In the genomic region with DNA sequence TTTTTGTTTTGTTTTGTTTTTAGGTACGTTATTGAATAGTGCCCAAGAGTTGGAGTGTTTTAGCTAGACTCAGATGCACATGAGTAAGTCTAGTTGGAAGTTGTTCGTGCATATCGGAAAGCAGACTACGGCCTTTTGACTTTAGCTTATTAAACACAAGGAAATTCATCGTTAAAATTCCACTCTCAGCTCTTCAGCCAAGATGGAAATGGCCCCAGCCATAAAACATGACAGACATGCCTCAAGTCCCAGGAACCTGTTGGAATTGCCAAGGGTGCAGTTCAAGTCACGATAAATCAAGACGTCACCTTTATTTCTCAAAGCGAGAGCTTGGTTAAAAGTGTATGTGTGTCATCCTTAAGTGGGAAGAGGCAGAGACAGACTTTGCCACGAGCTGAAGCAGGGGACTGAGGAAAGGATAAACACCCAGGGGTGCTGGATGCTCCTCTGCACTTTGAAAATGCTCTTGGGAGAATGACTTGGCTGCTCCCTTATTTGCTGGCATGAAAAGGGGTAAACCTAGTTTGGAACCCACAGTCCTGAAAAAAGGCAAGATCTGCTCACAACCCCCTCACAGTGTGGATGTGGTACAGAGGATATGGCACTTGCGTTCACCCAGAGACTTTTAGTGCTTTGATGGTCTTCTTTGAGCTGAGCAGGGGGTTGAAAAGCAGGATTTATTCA, we compare ENCODE assay signal across 20 mouse cellular contexts. TPM values are rescaled to one million over a fixed set of nuclear protein-coding genes. Genes with fewer than 3 reads are reported as not detected.
DNase-seq lines count a peak whose midpoint lies in the region; ATAC-seq and TF ChIP-seq lines count a peak whose summit lies in the region.
"Had no signal": no experiment of that assay in that cellular context is flagged by ENCODE, and none has a peak within 500 bp of the region (broad histone marks: within the 10 kb centered on the region; RNA-seq: fewer than 3 reads in every experiment).

No protein-coding gene starts in this region.

- H3K9ac ChIP-seq in heart, embryonic 11.5 days (ENCODE audit: low read depth, low read length) = no peak overlapping the region
- H3K9ac ChIP-seq in liver, embryonic 11.5 days (ENCODE audit: low read depth, low read length) = no peak overlapping the region
- no peak overlapping the region for H3K9ac ChIP-seq in liver, postnatal 0 days (replicated peaks)
- H3K9ac ChIP-seq in kidney, embryonic 16.5 days (replicated peaks; ENCODE audit: low read length) = no peak overlapping the region
- H3K9ac ChIP-seq in midbrain, embryonic 16.5 days (ENCODE audit: low read depth, low read length) = no peak overlapping the region
- H3K9ac ChIP-seq: forebrain, postnatal 0 days; liver, embryonic 15.5 days had no signal

- H3K27ac ChIP-seq in heart, embryonic 11.5 days (ENCODE audit: low read depth, low read length) = peak overlapping the region; percentile 18
- no peak overlapping the region for H3K27ac ChIP-seq in liver, embryonic 11.5 days (ENCODE audit: low read depth, low read length)
- H3K27ac ChIP-seq in liver, postnatal 0 days (ENCODE audit: low read depth) = no peak overlapping the region
- H3K27ac ChIP-seq in kidney, embryonic 16.5 days (ENCODE audit: low read length) = peak overlapping the region; percentile 43
- no peak overlapping the region for H3K27ac ChIP-seq in midbrain, embryonic 16.5 days (ENCODE audit: low read length)
- H3K27ac ChIP-seq: liver, embryonic 15.5 days; macrophage had no signal

- H3K4me1 ChIP-seq in heart, embryonic 11.5 days (ENCODE audit: control insufficient read depth, insufficient read depth, low read length) = peaks cover 14% of the 10 kb centered on the region
- H3K4me1 ChIP-seq in liver, embryonic 11.5 days (replicated peaks; ENCODE audit: control insufficient read depth, insufficient read depth, low read length) = no peaks in the 10 kb centered on the region; the same call in 1 of the 2 replicates
- H3K4me1 ChIP-seq in liver, postnatal 0 days (ENCODE audit: insufficient read depth) = no peaks in the 10 kb centered on the region
- H3K4me1 ChIP-seq in kidney, embryonic 16.5 days (ENCODE audit: insufficient read depth, low read length) = peaks cover 19% of the 10 kb centered on the region
- no peaks in the 10 kb centered on the region for H3K4me1 ChIP-seq in midbrain, embryonic 16.5 days (ENCODE audit: control insufficient read depth, insufficient read depth, low read length)
- H3K4me1 ChIP-seq: liver, embryonic 15.5 days had no signal

- TF ChIP-seq EP300 in liver, postnatal 0 days (IDR thresholded peaks at IDR 0.05; ENCODE audit: low read depth) = no peak

- no peak overlapping the region for H3K4me3 ChIP-seq in heart, embryonic 11.5 days (ENCODE audit: low read depth, low read length)
- H3K4me3 ChIP-seq in liver, embryonic 11.5 days (ENCODE audit: low read depth, low read length) = no peak overlapping the region
- no peak overlapping the region for H3K4me3 ChIP-seq in liver, postnatal 0 days (ENCODE audit: low read depth, low read length)
- no peak overlapping the region for H3K4me3 ChIP-seq in kidney, embryonic 16.5 days (ENCODE audit: low read length)
- no peak overlapping the region for H3K4me3 ChIP-seq in midbrain, embryonic 16.5 days (ENCODE audit: low read depth, low read length)
- H3K4me3 ChIP-seq: erythroblast, embryonic 14.5 days; liver, embryonic 15.5 days had no signal

- ATAC-seq in heart, embryonic 11.5 days (replicated peaks; ENCODE audit: insufficient number of reproducible peaks, low FRiP score, low TSS enrichment) = no peak
- no peak for ATAC-seq in liver, embryonic 11.5 days (replicated peaks; ENCODE audit: low FRiP score)
- ATAC-seq in liver, postnatal 0 days = no peak
- peak; percentile 58; the same call in 1 of the 2 replicates for ATAC-seq in kidney, embryonic 16.5 days (ENCODE audit: low FRiP score, low TSS enrichment)
- ATAC-seq in midbrain, embryonic 16.5 days = no peak
- ATAC-seq: activated CD4-positive, CD25-positive, alpha-beta regulatory T cell, adult 4 months; forebrain, postnatal 0 days had no signal

- no peaks in the 10 kb centered on the region for H3K36me3 ChIP-seq in heart, embryonic 11.5 days (ENCODE audit: control insufficient read depth, insufficient read depth, low read length)
- H3K36me3 ChIP-seq in liver, embryonic 11.5 days (ENCODE audit: control insufficient read depth, insufficient read depth, low read length) = no peaks in the 10 kb centered on the region
- no peaks in the 10 kb centered on the region for H3K36me3 ChIP-seq in liver, postnatal 0 days (replicated peaks; ENCODE audit: insufficient read depth, low read length)
- no peaks in the 10 kb centered on the region for H3K36me3 ChIP-seq in kidney, embryonic 16.5 days (ENCODE audit: insufficient read depth, low read length)
- H3K36me3 ChIP-seq in midbrain, embryonic 16.5 days (ENCODE audit: control insufficient read depth, insufficient read depth, low read length) = no peaks in the 10 kb centered on the region
- H3K36me3 ChIP-seq: liver, embryonic 15.5 days had no signal

- WGBS in heart, embryonic 11.5 days (ENCODE audit: insufficient replicate concordance) = 71% methylated on average over 10 of the region's 10 CpGs
- 70% methylated on average over 10 of the region's 10 CpGs for WGBS in liver, embryonic 11.5 days
- WGBS in liver, postnatal 0 days (ENCODE audit: insufficient replicate concordance) = 65% methylated on average over 10 of the region's 10 CpGs
- 17% methylated on average over 10 of the region's 10 CpGs for WGBS in kidney, embryonic 16.5 days
- WGBS in midbrain, embryonic 16.5 days = 73% methylated on average over 10 of the region's 10 CpGs

- no peaks in the 10 kb centered on the region for H3K27me3 ChIP-seq in heart, embryonic 11.5 days (ENCODE audit: control insufficient read depth, insufficient read depth, low read length)
- no peaks in the 10 kb centered on the region; the same call in 1 of the 2 replicates for H3K27me3 ChIP-seq in liver, embryonic 11.5 days (replicated peaks; ENCODE audit: control insufficient read depth, insufficient read depth, low read length)
- H3K27me3 ChIP-seq in liver, postnatal 0 days (ENCODE audit: insufficient read depth, low read length) = no peaks in the 10 kb centered on the region
- H3K27me3 ChIP-seq in kidney, embryonic 16.5 days (ENCODE audit: insufficient read depth, low read length) = no peaks in the 10 kb centered on the region
- no peaks in the 10 kb centered on the region for H3K27me3 ChIP-seq in midbrain, embryonic 16.5 days (ENCODE audit: control insufficient read depth, insufficient read depth, low read depth, low read length)
- H3K27me3 ChIP-seq: liver, embryonic 15.5 days had no signal

- no peaks in the 10 kb centered on the region for H3K9me3 ChIP-seq in heart, embryonic 11.5 days (replicated peaks; ENCODE audit: control insufficient read depth, low read length)
- no peaks in the 10 kb centered on the region for H3K9me3 ChIP-seq in liver, embryonic 11.5 days (ENCODE audit: control insufficient read depth, low read length)
- H3K9me3 ChIP-seq in liver, postnatal 0 days (ENCODE audit: low read length) = no peaks in the 10 kb centered on the region
- H3K9me3 ChIP-seq in kidney, embryonic 16.5 days (ENCODE audit: low read length) = no peaks in the 10 kb centered on the region
- no peaks in the 10 kb centered on the region for H3K9me3 ChIP-seq in midbrain, embryonic 16.5 days (replicated peaks; ENCODE audit: control insufficient read depth, low read length, poor library complexity, severe bottlenecking)
- H3K9me3 ChIP-seq: liver, embryonic 15.5 days had no signal

- H3K4me2 ChIP-seq in heart, embryonic 11.5 days = peak overlapping the region; percentile 5; the same call in 1 of the 2 replicates
- H3K4me2 ChIP-seq in liver, embryonic 11.5 days = no peak overlapping the region
- no peak overlapping the region for H3K4me2 ChIP-seq in liver, postnatal 0 days (ENCODE audit: low read depth, low read length)
- peak overlapping the region; percentile 20; the same call in 1 of the 2 replicates for H3K4me2 ChIP-seq in kidney, embryonic 16.5 days (replicated peaks; ENCODE audit: low read depth, low read length)
- no peak overlapping the region for H3K4me2 ChIP-seq in midbrain, embryonic 16.5 days (ENCODE audit: low read length)
- H3K4me2 ChIP-seq: liver, embryonic 15.5 days had no signal

- DNase-seq in heart, postnatal 4 days = no peak
- DNase-seq in liver, embryonic 11.5 days (ENCODE audit: low spot score) = peak; percentile 23
- no peak for DNase-seq in liver, postnatal 0 days
- DNase-seq in embryo, embryonic 9.5 days (ENCODE audit: extremely low spot score) = no peak
- no peak for DNase-seq in urinary bladder, postnatal 4 days (ENCODE audit: low spot score in 2 of 2)
- DNase-seq: adrenal gland, postnatal 36 days; cerebellum, postnatal 10 days; forebrain, postnatal 0 days; left cerebral cortex, postnatal 4 days; right cerebral cortex, adult 18-20 months; spleen, adult 18-20 months; thymus, postnatal 14 days had no signal

- no peak for TF ChIP-seq CTCF in liver, postnatal 0 days (IDR thresholded peaks at IDR 0.05; ENCODE audit: low read depth)

RNA-seq across cellular contexts. Expression of gene Itgb6, which starts 6.6 kb away (rescaled TPM):
- 0.20 TPM in 1 of 2 replicates, not detected in the other for polyA plus RNA-seq in heart, embryonic 11.5 days (2014; fragmentation: Nextera tagmentation; extraction: Ambion mirVana)
- 1 to 10 TPM; 5.8 to 6.0 TPM for total RNA-seq in heart, postnatal 4 days (2021)
- 0.23 and 0.34 TPM in 2 replicates for polyA plus RNA-seq in liver, embryonic 11.5 days (2014; fragmentation: Nextera tagmentation; extraction: Ambion mirVana)
- 0.06 and 0.07 TPM in 2 replicates for polyA plus RNA-seq in liver, postnatal 0 days (2015; fragmentation: Nextera tagmentation; extraction: Ambion mirVana)
- polyA plus RNA-seq in kidney, embryonic 16.5 days (2015; fragmentation: Nextera tagmentation; extraction: Ambion mirVana) = 25.6 and 26.6 TPM in 2 replicates
- polyA plus RNA-seq in midbrain, embryonic 16.5 days (2015; fragmentation: Nextera tagmentation; extraction: Ambion mirVana) = 0.12 TPM in 1 of 2 replicates, not detected in the other
- total RNA-seq: adrenal gland, postnatal 36 days; left cerebral cortex, postnatal 4 days had no signal
- polyA plus RNA-seq: erythroblast, embryonic 14.5 days; forebrain, postnatal 0 days; macrophage; midbrain, embryonic 14.5 days had no signal

Comparison
In these comparisons a context has a peak if more than half of its experiments do, and no peak if none do; other contexts are left out.
1. H3K27ac ChIP-seq: peak in heart, embryonic 11.5 days (single experiment) and kidney, embryonic 16.5 days (single experiment); none in liver, embryonic 11.5 days (single experiment), liver, postnatal 0 days (single experiment) and midbrain, embryonic 16.5 days (single experiment).
2. H3K4me2 ChIP-seq: peak in heart, embryonic 11.5 days (single experiment) and kidney, embryonic 16.5 days (single experiment); none in liver, embryonic 11.5 days (single experiment), liver, postnatal 0 days (single experiment) and midbrain, embryonic 16.5 days (single experiment).
3. RNA of gene Itgb6, which starts 6.6 kb away (polyA plus RNA-seq): 25.6 to 26.6 TPM in kidney, embryonic 16.5 days; 0.23 to 0.34 TPM in liver, embryonic 11.5 days, 0.20 TPM in heart, embryonic 11.5 days, 0.06 to 0.07 TPM in liver, postnatal 0 days and 0.12 TPM in midbrain, embryonic 16.5 days; every median in the first group is over 10 times any median in the second.